Mouse (Mus musculus) brain, embryonic 18.5 days (tissue): ENCODE results near the gene Plekhg5.

Experiments used
- DNase-seq: peaks from one replicate; pipeline ENCODE4 v3.0.0-alpha.2; 2012; ENCODE audit warnings: low read depth, low spot score

The Plekhg5 gene

GRCm38 (mm10) chr4:152097911-152098799 is 25.9 kb downstream of the Plekhg5 start:
- no peak for DNase-seq

GRCm38 (mm10) chr4:152100541-152100940 is 28.2 kb downstream of the Plekhg5 start:
- DNase-seq: no peak

- DNase-seq: no peak
Observed at GRCm38 (mm10) chr4:152101081-152101653, 28.9 kb downstream of the Plekhg5 start.

GRCm38 (mm10) chr4:152101921-152102320 is 29.6 kb downstream of the Plekhg5 start:
- DNase-seq: no peak

GRCm38 (mm10) chr4:152103025-152103424 is 30.7 kb downstream of the Plekhg5 start:
- DNase-seq: no peak

- DNase-seq: no peak
Observed at GRCm38 (mm10) chr4:152106746-152107145, 34.4 kb downstream of the Plekhg5 start.

GRCm38 (mm10) chr4:152107493-152107892 is 35.2 kb downstream of the Plekhg5 start:
- DNase-seq: no peak

- peak; percentile 60 for DNase-seq
Observed at GRCm38 (mm10) chr4:152107971-152108509, 35.7 kb downstream of the Plekhg5 start.

- no peak for DNase-seq
Observed at GRCm38 (mm10) chr4:152108673-152109072, 36.4 kb downstream of the Plekhg5 start.

GRCm38 (mm10) chr4:152109509-152109908 is 37.2 kb downstream of the Plekhg5 start:
- no peak for DNase-seq

- no peak for DNase-seq
Observed at GRCm38 (mm10) chr4:152110689-152111088, 38.4 kb downstream of the Plekhg5 start.

GRCm38 (mm10) chr4:152112329-152112728 is 40.0 kb downstream of the Plekhg5 start:
- no peak for DNase-seq

- DNase-seq: no peak
Observed at GRCm38 (mm10) chr4:152114080-152114479, 41.8 kb downstream of the Plekhg5 start.

- DNase-seq: no peak
Observed at GRCm38 (mm10) chr4:152115921-152116612, 43.8 kb downstream of the Plekhg5 start, which contains the start of gene Tnfrsf25. Gene Tnfrsf25, plus strand, starts transcription at chr4:152115934.

GRCm38 (mm10) chr4:152117538-152117937 is 45.2 kb downstream of the Plekhg5 start:
- no peak for DNase-seq

GRCm38 (mm10) chr4:152119396-152120292 is 47.3 kb downstream of the Plekhg5 start:
- no peak for DNase-seq

- DNase-seq: no peak
Observed at GRCm38 (mm10) chr4:152120311-152121182, 48.2 kb downstream of the Plekhg5 start.

- no peak for DNase-seq
Observed at GRCm38 (mm10) chr4:152121183-152121505, 48.8 kb downstream of the Plekhg5 start.

GRCm38 (mm10) chr4:152124361-152124961 is 52.2 kb downstream of the Plekhg5 start:
- DNase-seq: no peak
